Mouse (Mus musculus) cortical plate, adult 2 months (tissue): ENCODE results near the gene Ptprcap.

Source experiments
- CTCF ChIP-seq: fragments of 200-500 bp; IDR thresholded peaks from 2 replicates; pipeline ENCODE4 v1.5.1; 2011; ENCODE audit warnings: mild to moderate bottlenecking, control low read depth, low read length; ENCODE audit not compliant: insufficient read depth; ENCODE audit errors: extremely low read depth
- POLR2A ChIP-seq: fragments of 200-500 bp; IDR thresholded peaks from 2 replicates; pipeline ENCODE4 v1.6.1; 2011; ENCODE audit warnings: mild to moderate bottlenecking, low read length, control low read depth; ENCODE audit not compliant: insufficient read depth; ENCODE audit errors: extremely low read depth

DNA sequence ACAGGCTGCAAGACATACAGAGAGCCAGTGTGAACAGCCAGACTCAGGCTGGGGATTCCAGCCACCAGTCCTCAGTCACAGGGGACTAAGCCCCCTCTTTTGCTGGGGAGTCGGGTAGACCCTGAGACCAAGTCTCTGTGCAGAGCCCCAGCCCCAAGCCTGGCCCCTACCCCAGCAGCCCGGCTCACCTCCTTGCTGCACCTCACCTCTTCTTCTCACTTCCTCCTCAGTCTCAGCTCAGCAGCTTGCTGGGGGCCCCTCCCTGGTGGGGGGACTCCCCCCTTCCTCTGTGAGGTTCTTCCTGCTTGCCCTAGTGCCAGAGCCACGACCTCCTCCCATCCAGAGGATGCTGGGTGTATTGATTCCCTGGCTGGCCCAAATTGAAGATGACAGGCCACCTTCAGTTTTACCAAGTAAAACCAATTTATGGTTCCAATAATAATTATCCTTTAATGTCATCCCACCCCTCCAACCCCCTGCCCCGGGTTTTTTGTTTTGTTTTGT is 37.5 kb downstream of the Ptprcap start, which contains the start of gene Tbc1d10c:
- TF ChIP-seq POLR2A (no peak), CTCF (no peak)
